Mouse (Mus musculus) forebrain, postnatal 0 days (tissue): ENCODE results near the gene Gzmm. TPM values are rescaled to one million over a fixed set of nuclear protein-coding genes. Genes with fewer than 3 reads are reported as not detected.

Experiments
- ATAC-seq: fragments of 200-750 bp; cut with Nextera tagmentation; 2 replicates; pipeline ENCODE4 v1.8.0; 2017; ENCODE audit warnings: mild to moderate bottlenecking, moderate library complexity
- DNase-seq: peaks from one replicate; pipeline ENCODE4 v3.0.0-alpha.2; 2015
- H3K27ac ChIP-seq: fragments of 300-500 bp; sonication (generic); 2 replicates; pipeline ENCODE4 v1.5.1; 2014; ENCODE audit warnings: low read depth, mild to moderate bottlenecking, antibody characterized with exemption, low read length, moderate library complexity, mixed read lengths
- H3K27me3 ChIP-seq: fragments of 300-500 bp; sonication (generic); 2 replicates; pipeline ENCODE4 v1.6.1; 2014; ENCODE audit warnings: mild to moderate bottlenecking, low read length, mixed read lengths; ENCODE audit not compliant: insufficient read depth
- H3K36me3 ChIP-seq: fragments of 300-500 bp; sonication (generic); 2 replicates; pipeline ENCODE4 v1.6.1; 2014; ENCODE audit warnings: mild to moderate bottlenecking, moderate library complexity; ENCODE audit not compliant: insufficient read depth
- H3K4me1 ChIP-seq: fragments of 300-500 bp; sonication (generic); 2 replicates; pipeline ENCODE4 v1.6.1; 2014; ENCODE audit warnings: antibody characterized with exemption; ENCODE audit not compliant: insufficient read depth
- H3K4me2 ChIP-seq: fragments of 300-500 bp; sonication (generic); 2 replicates; pipeline ENCODE4 v1.6.1; 2014; ENCODE audit warnings: low read depth, mild to moderate bottlenecking, moderate library complexity
- H3K4me3 ChIP-seq: fragments of 300-500 bp; sonication (generic); 2 replicates; pipeline ENCODE4 v1.5.1; 2014; ENCODE audit warnings: low read depth, low read length, mixed read lengths
- H3K9ac ChIP-seq: fragments of 300-500 bp; sonication (generic); 2 replicates; pipeline ENCODE4 v1.6.1; 2014; ENCODE audit warnings: mild to moderate bottlenecking
- H3K9me3 ChIP-seq: fragments of 300-500 bp; sonication (generic); 2 replicates; pipeline ENCODE4 v1.6.1; 2016; ENCODE audit warnings: low read length
- CTCF ChIP-seq: sonication (generic); IDR thresholded peaks from 2 replicates; pipeline ENCODE4 v1.5.1; 2016; ENCODE audit warnings: antibody characterized with exemption, control low read depth, low read depth
- WGBS: fragments of 180-500 bp; shearing (Covaris S2); extraction: QIAGEN DNeasy Blood & Tissue Kit; methylation state at CpG from one replicate; pipeline ENCODE4 v1.1.7; 2014; 5-methylcytosine and 5-hydroxymethylcytosine counted together
- polyA plus RNA-seq: library from polyadenylated mRNA; unstranded; fragments of >200 nt; fragmentation: Nextera tagmentation; extraction: Ambion mirVana; gene quantifications from 2 replicates; pipeline ENCODE4 v1.2.1, GENCODE M21; 2015
- total RNA-seq: library from RNA; depleted of rRNA; stranded (reverse); fragments of >200 nt; gene quantifications from 2 replicates; pipeline ENCODE4 v1.2.3, GENCODE M21; 2014

Gene Gzmm
- total and polyA plus RNA-seq, 2 experiments from 2014 or later, result 1.1 to 3.3 TPM

DNA sequence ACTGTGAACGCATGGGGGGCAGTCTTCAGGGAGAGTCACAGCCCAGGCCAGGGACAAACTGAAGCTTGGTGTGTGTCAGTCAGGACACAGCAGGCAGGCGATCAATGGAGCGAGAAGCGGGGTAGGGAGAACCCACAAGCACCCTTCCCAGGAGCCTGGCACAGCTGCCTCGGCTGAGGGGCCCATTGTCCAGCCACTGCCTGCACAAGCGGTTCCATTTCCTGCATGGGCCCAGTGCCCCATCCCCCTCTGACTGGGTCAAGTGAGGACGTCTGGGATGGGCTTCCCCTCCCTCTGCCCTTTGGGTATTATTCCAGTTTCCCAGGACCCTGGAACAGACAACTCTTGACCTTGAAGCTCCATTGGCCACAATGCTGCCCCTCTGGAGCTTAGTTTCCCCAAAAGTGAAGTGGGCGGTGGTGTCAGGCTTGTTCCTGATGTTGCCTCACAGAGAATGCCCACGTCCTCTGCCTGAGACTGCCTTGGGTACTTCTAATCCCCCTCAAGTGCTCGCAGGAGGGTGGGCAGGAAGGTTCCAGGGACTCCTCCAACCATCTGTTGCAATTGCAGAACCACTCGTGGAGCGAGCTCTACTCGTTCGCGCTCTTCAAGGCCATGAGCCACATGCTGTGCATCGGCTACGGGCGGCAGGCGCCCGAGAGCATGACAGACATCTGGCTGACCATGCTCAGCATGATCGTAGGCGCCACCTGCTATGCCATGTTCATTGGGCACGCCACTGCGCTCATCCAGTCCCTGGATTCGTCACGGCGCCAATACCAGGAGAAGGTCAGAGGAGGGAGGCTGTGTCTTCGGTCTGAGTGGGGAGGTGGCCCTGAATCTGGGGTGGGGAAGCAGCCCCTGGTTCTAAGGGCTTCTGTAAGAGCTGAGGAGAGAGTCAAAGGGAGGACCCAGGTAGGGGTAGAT is 39.8 kb downstream of the Gzmm start:
- no peak for TF ChIP-seq CTCF
- peak; percentile 17; the same call in 1 of the 2 replicates for ATAC-seq
- no peaks in the 10 kb centered on the region for H3K4me1 ChIP-seq
- H3K36me3 ChIP-seq, result peaks cover 19% of the 10 kb centered on the region
- no peaks in the 10 kb centered on the region for H3K27me3 ChIP-seq
- 75% methylated on average over 28 of the region's 28 CpGs for WGBS
- no peaks in the 10 kb centered on the region for H3K9me3 ChIP-seq
- no peak overlapping the region for H3K27ac ChIP-seq
- H3K9ac ChIP-seq, result no peak overlapping the region
- H3K4me2 ChIP-seq, result no peak overlapping the region
- H3K4me3 ChIP-seq, result no peak overlapping the region
- DNase-seq, result no peak

DNA sequence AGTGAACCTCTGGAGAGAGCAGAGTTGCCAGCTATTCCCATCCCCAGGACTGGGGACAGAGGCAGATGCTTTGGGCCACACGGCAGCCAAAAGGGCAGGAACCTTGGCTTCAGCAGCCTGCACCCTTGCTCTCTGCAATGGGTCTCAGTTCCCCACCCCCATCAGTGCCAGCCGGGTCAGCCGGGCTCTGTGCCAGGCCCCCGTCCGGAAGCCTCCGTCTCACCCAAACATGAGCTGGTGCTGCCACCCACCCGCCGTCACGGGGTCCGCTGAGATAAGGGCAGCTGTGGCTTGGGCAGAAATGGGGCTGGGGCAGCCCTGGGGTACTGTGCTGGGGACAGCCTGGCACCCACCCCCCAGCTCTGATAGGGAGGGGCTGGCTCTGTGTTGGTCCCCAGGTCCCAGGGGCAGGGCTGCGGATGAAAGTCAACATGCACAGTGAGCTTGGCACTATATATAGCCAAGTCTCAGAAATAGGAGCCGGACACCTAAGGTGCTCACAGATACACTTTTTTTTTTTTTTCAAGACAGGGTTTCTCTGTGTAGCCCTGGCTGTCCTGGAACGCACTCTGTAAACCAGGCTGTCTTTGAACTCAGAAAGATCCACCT is 40.6 kb downstream of the Gzmm start:
- H3K4me1 ChIP-seq, result no peaks in the 10 kb centered on the region
- H3K9me3 ChIP-seq, result no peaks in the 10 kb centered on the region
- WGBS, result 53% methylated on average over 13 of the region's 13 CpGs
- H3K4me3 ChIP-seq, result no peak overlapping the region
- no peak overlapping the region for H3K9ac ChIP-seq
- H3K27me3 ChIP-seq, result no peaks in the 10 kb centered on the region
- H3K4me2 ChIP-seq, result no peak overlapping the region
- no peak overlapping the region for H3K27ac ChIP-seq
- TF ChIP-seq CTCF, result no peak
- ATAC-seq, result no peak
- peaks cover 26% of the 10 kb centered on the region for H3K36me3 ChIP-seq
- no peak for DNase-seq

DNA sequence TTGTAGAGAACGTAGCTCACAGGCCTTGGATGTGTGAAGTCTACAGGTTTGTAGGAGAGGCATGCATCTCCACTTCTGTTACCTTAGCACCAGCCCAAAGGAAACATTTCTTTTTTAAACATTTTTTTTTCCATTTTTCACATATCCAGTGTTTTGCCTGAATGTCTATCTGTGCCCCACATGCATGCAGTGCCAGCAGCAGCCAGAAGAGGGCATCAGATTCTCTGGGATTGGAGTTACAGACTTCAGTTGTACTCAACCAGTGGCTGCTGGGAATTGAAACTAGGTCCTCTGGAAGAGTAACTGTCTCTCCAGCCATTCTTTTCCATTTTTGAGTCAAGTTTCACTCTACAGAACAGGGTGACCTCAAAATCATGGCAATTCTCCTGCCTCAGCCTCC is 43.7 kb downstream of the Gzmm start:
- peak; percentile 53 for TF ChIP-seq CTCF
- 95% methylated on average over 1 of the region's 1 CpGs for WGBS
- H3K36me3 ChIP-seq, result peaks cover 52% of the 10 kb centered on the region

DNA sequence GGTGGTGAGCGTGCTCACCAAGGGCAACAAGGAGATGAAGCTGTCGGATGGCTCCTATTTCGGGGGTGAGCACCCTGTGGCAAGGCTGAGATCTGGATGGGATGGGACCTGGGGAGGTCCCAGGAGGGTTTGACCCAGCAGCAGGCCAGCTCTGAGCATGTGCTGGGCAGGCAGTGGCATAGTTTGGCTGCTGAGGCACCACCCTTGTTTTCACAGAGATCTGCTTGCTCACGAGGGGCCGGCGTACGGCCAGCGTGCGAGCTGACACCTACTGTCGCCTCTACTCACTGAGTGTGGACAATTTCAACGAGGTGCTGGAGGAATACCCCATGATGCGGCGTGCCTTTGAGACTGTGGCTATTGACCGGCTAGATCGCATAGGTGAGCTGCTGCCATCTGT is 45.0 kb downstream of the Gzmm start:
- H3K9ac ChIP-seq, result no peak overlapping the region
- WGBS, result 94% methylated on average over 15 of the region's 15 CpGs
- H3K4me2 ChIP-seq, result no peak overlapping the region
- no peak for ATAC-seq
- no peak overlapping the region for H3K27ac ChIP-seq
- 0 out of 2 replicates have a peak, but pooled peaks cover 5% of the 10 kb centered on the region for H3K9me3 ChIP-seq
- H3K4me3 ChIP-seq, result no peak overlapping the region
- peaks cover 65% of the 10 kb centered on the region for H3K36me3 ChIP-seq
- H3K4me1 ChIP-seq, result no peaks in the 10 kb centered on the region
- no peaks in the 10 kb centered on the region for H3K27me3 ChIP-seq
- DNase-seq, result no peak
- TF ChIP-seq CTCF, result no peak

More for the DNA sequence above, 43.7 kb downstream of the Gzmm start:
- no peak for DNase-seq
- H3K4me3 ChIP-seq, result no peak overlapping the region
- no peaks in the 10 kb centered on the region for H3K27me3 ChIP-seq
- H3K27ac ChIP-seq, result no peak overlapping the region
- H3K9ac ChIP-seq, result no peak overlapping the region
- H3K4me2 ChIP-seq, result no peak overlapping the region
- H3K4me1 ChIP-seq, result no peaks in the 10 kb centered on the region
- no peak for ATAC-seq
- no peaks in the 10 kb centered on the region for H3K9me3 ChIP-seq

DNA sequence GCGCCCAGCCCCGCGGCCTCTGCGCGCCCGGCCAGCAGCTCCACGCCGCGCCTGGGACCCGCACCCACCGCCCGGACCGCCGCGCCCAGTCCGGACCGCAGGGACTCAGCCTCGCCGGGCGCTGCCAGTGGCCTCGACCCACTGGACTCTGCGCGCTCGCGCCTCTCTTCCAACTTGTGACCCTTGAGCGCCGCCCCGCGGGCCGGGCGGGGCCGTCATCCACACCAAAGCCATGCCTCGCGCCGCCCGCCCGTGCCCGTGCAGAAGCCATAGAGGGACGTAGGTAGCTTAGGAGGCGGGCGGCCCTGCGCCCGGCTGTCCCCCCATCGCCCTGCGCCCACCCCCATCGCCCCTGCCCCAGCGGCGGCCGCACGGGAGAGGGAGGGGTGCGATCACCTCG is 46.5 kb downstream of the Gzmm start:
- Histone ChIP-seq H3K27ac (no peak overlapping the region), H3K36me3 (peaks cover 81% of the 10 kb centered on the region), H3K4me3 (no peak overlapping the region), H3K4me2 (no peak overlapping the region), H3K9me3 (peaks cover 13% of the 10 kb centered on the region; the same call in 1 of the 2 replicates), H3K27me3 (no peaks in the 10 kb centered on the region), H3K9ac (no peak overlapping the region), H3K4me1 (no peaks in the 10 kb centered on the region)
- no peak for ATAC-seq
- WGBS, result 41% methylated on average over 42 of the region's 52 CpGs
- TF ChIP-seq CTCF, result no peak
- no peak for DNase-seq

DNA sequence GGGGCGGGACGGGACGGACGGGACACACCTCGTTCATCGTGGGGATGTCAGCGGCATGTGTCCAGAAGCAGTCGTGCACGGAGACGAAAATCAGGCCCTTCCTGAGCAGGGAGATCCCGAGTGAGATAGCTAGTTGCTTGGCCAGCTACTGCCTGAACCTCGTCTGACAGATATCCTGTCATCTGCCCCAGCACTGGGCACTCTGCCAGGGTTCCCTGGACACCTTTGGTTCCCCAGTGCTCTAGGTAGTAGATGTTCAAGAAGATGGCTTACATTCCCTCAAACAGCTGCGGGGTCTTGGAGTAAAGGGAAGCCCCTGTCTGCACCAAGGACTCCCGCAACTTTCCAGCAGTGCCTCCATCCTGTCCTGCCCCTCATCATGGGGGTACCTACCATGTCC is 47.9 kb downstream of the Gzmm start:
- WGBS, result 93% methylated on average over 14 of the region's 14 CpGs
- Histone ChIP-seq H3K27ac (no peak overlapping the region), H3K9me3 (peaks cover 13% of the 10 kb centered on the region; the same call in 1 of the 2 replicates), H3K4me1 (no peaks in the 10 kb centered on the region), H3K9ac (no peak overlapping the region), H3K4me2 (no peak overlapping the region), H3K27me3 (no peaks in the 10 kb centered on the region), H3K36me3 (peaks cover 91% of the 10 kb centered on the region), H3K4me3 (no peak overlapping the region)
- no peak for TF ChIP-seq CTCF
- DNase-seq (no peak), ATAC-seq (no peak)

DNA sequence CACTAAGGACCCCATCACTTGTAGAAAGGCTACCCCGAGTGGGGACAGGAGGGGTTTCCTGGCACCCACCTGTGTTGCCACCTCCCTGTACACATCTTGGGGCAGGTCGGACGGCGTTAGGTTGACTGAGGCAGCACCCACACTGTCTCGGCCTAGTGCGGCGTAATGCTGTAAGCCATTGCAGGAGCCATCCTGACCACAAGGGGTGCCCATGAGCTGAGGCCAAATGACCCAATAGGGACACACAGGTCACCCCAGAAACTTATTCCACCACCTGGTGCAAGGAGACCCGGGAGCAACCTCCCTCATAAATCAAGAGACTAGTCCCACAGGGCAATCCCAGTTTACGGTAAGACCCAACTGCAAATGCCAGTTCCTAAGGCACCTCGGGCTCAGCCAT is 49.4 kb downstream of the Gzmm start:
- DNase-seq (no peak), ATAC-seq (no peak)
- Histone ChIP-seq H3K27me3 (no peaks in the 10 kb centered on the region), H3K9me3 (peaks cover 13% of the 10 kb centered on the region; the same call in 1 of the 2 replicates), H3K36me3 (peaks cover 92% of the 10 kb centered on the region), H3K27ac (no peak overlapping the region), H3K4me3 (no peak overlapping the region), H3K4me2 (no peak overlapping the region), H3K4me1 (no peaks in the 10 kb centered on the region), H3K9ac (no peak overlapping the region)
- WGBS, result 89% methylated on average over 10 of the region's 10 CpGs
- TF ChIP-seq CTCF, result peak; percentile 53
